Mouse (Mus musculus) stomach, postnatal 0 days (tissue): ENCODE measurements around the gene Wscd1. TPM values are rescaled to one million over a fixed set of nuclear protein-coding genes. Genes with fewer than 3 reads are reported as not detected.

Source experiments
- ATAC-seq: fragments of 200-750 bp; cut with Nextera tagmentation; 2 replicates; pipeline ENCODE4 v1.8.0; 2017; ENCODE audit not compliant: low FRiP score, low TSS enrichment
- DNase-seq: peaks from one replicate; pipeline ENCODE4 v3.0.0-alpha.2; 2016; ENCODE audit warnings: low spot score
- H3K27ac ChIP-seq: fragments of 300-500 bp; sonication (generic); replicated peaks from 2 replicates; pipeline ENCODE4 v1.5.1; 2014; ENCODE audit warnings: mild to moderate bottlenecking, control low read depth
- H3K27me3 ChIP-seq: fragments of 300-500 bp; sonication (generic); 2 replicates; pipeline ENCODE4 v1.6.1; 2014; ENCODE audit warnings: low read length; ENCODE audit not compliant: control insufficient read depth, insufficient read depth
- H3K36me3 ChIP-seq: fragments of 300-500 bp; sonication (generic); 2 replicates; pipeline ENCODE4 v1.6.1; 2014; ENCODE audit warnings: low read length, mixed read lengths; ENCODE audit not compliant: control insufficient read depth, insufficient read depth
- H3K4me1 ChIP-seq: fragments of 300-500 bp; sonication (generic); replicated peaks from 2 replicates; pipeline ENCODE4 v1.6.1; 2014; ENCODE audit warnings: antibody characterized with exemption; ENCODE audit not compliant: control insufficient read depth, insufficient read depth
- H3K4me2 ChIP-seq: fragments of 300-500 bp; sonication (generic); replicated peaks from 2 replicates; pipeline ENCODE4 v1.6.1; 2014; ENCODE audit warnings: low read depth, mild to moderate bottlenecking, control low read depth, moderate library complexity
- H3K4me3 ChIP-seq: fragments of 300-500 bp; sonication (generic); 2 replicates; pipeline ENCODE4 v1.5.1; 2014; ENCODE audit warnings: low read depth, low read length, control low read depth
- H3K9ac ChIP-seq: fragments of 300-500 bp; sonication (generic); 2 replicates; pipeline ENCODE4 v1.6.1; 2014; ENCODE audit warnings: mild to moderate bottlenecking, low read length, control low read depth, mixed read lengths
- H3K9me3 ChIP-seq: fragments of 300-500 bp; sonication (generic); 2 replicates; pipeline ENCODE4 v1.6.1; 2016; ENCODE audit warnings: low read length; ENCODE audit not compliant: control insufficient read depth
- CTCF ChIP-seq: IDR thresholded peaks from 2 replicates; pipeline ENCODE4 v1.5.1; 2016; ENCODE audit warnings: antibody characterized with exemption, low read depth, mild to moderate bottlenecking, moderate library complexity
- EP300 ChIP-seq: optimal IDR thresholded peaks from 2 replicates; pipeline ENCODE3; 2016; ENCODE audit warnings: antibody characterized with exemption
- WGBS: fragments of 180-500 bp; shearing (Covaris S2); extraction: QIAGEN DNeasy Blood & Tissue Kit; methylation state at CpG from one replicate; pipeline ENCODE4 v1.1.7; 2014; 5-methylcytosine and 5-hydroxymethylcytosine counted together
- polyA plus RNA-seq: library from polyadenylated mRNA; unstranded; fragments of >200 nt; fragmentation: Nextera tagmentation; extraction: Ambion mirVana; gene quantifications from 2 replicates; pipeline ENCODE4 v1.2.1, GENCODE M21; 2015

Gene Wscd1
- polyA plus RNA-seq, 1 experiment from 2014 or later = 1.5 TPM

GRCm38 (mm10) chr11:71781737-71782354 lies 32.1 kb downstream of the Wscd1 start:
- TF ChIP-seq CTCF = no peak
- TF ChIP-seq EP300 = no peak
- ATAC-seq (no peak), DNase-seq (no peak)
- no peak overlapping the region for H3K27ac ChIP-seq
- no peak overlapping the region for H3K4me3 ChIP-seq
- 63% methylated on average over 13 of the region's 13 CpGs for WGBS
- H3K4me2 ChIP-seq = no peak overlapping the region
- H3K4me1 ChIP-seq = no peaks in the 10 kb centered on the region
- H3K9ac ChIP-seq = no peak overlapping the region
- H3K9me3 ChIP-seq = no peaks in the 10 kb centered on the region
- H3K27me3 ChIP-seq = no peaks in the 10 kb centered on the region
- no peaks in the 10 kb centered on the region for H3K36me3 ChIP-seq

DNA sequence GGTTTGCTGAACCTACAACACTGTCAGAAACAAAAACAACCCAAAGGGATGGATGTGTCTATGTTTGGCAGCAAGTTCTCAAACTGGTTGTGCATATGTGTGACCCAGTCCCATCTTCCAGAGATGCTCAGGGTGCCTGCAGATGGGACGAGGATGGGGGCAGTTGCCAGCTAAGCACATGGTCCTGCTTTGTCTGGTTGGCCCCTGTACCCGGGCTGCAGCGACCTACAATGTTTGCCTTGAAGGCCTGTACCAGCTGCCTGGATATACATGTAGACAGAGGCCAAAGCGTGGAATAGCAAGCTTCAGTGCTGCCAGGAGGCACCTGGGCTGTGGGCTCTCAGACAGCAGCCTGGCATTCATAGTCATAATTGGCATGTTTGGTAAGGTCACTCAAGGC lies 35.8 kb downstream of the Wscd1 start:
- no peaks in the 10 kb centered on the region for H3K9me3 ChIP-seq
- no peaks in the 10 kb centered on the region for H3K27me3 ChIP-seq
- no peaks in the 10 kb centered on the region for H3K36me3 ChIP-seq
- WGBS = 71% methylated on average over 4 of the region's 4 CpGs
- TF ChIP-seq CTCF (no peak), EP300 (no peak)
- ATAC-seq (no peak), DNase-seq (no peak)
- H3K9ac ChIP-seq = no peak overlapping the region
- H3K4me2 ChIP-seq = no peak overlapping the region
- no peak overlapping the region for H3K4me3 ChIP-seq
- H3K27ac ChIP-seq = no peak overlapping the region
- no peaks in the 10 kb centered on the region for H3K4me1 ChIP-seq

GRCm38 (mm10) chr11:71788209-71788608 lies 38.5 kb downstream of the Wscd1 start:
- 67% methylated on average over 4 of the region's 4 CpGs for WGBS
- no peak for DNase-seq
- no peaks in the 10 kb centered on the region for H3K4me1 ChIP-seq
- H3K36me3 ChIP-seq = no peaks in the 10 kb centered on the region
- H3K4me2 ChIP-seq = no peak overlapping the region
- TF ChIP-seq EP300 (no peak), CTCF (no peak)
- no peaks in the 10 kb centered on the region for H3K27me3 ChIP-seq
- H3K4me3 ChIP-seq = no peak overlapping the region
- H3K9me3 ChIP-seq = no peaks in the 10 kb centered on the region
- H3K27ac ChIP-seq = no peak overlapping the region
- no peak for ATAC-seq
- H3K9ac ChIP-seq = no peak overlapping the region

GRCm38 (mm10) chr11:71790227-71790626 lies 40.5 kb downstream of the Wscd1 start:
- Histone ChIP-seq H3K4me3 (no peak overlapping the region), H3K36me3 (no peaks in the 10 kb centered on the region), H3K9me3 (no peaks in the 10 kb centered on the region), H3K4me2 (no peak overlapping the region), H3K4me1 (no peaks in the 10 kb centered on the region), H3K9ac (no peak overlapping the region), H3K27ac (no peak overlapping the region), H3K27me3 (no peaks in the 10 kb centered on the region)
- no peak for DNase-seq
- TF ChIP-seq EP300 = no peak
- TF ChIP-seq CTCF = peak; percentile 47
- ATAC-seq = no peak
- 82% methylated on average over 3 of the region's 3 CpGs for WGBS

- Histone ChIP-seq H3K4me2 (no peak overlapping the region), H3K9ac (no peak overlapping the region), H3K27ac (no peak overlapping the region), H3K36me3 (no peaks in the 10 kb centered on the region), H3K27me3 (no peaks in the 10 kb centered on the region), H3K4me1 (no peaks in the 10 kb centered on the region), H3K9me3 (no peaks in the 10 kb centered on the region), H3K4me3 (no peak overlapping the region)
- 82% methylated on average over 4 of the region's 4 CpGs for WGBS
- ATAC-seq (no peak), DNase-seq (no peak)
- TF ChIP-seq EP300 (no peak), CTCF (no peak)
Measured at GRCm38 (mm10) chr11:71799206-71799605, 49.5 kb downstream of the Wscd1 start.

DNA sequence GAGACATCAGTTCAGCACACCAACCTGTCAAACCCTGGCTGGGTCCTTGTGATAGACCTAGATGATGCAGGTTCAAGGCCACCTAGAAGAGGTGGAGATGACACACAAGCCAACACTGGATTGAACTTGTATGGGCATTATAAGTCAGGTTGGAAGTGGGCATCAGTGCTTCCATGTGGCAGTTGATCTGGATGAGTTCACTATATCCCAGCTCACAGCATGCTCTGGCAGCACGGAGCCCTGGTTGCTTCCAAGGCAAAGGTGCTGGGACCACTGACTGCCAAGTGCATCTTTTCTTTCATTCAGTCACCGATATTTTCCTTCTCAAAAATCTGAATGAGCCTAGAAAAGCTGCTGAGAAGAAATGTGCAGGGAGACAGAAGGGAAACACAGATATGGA lies 58.8 kb downstream of the Wscd1 start:
- TF ChIP-seq EP300 (no peak), CTCF (no peak)
- H3K4me1 ChIP-seq = no peaks in the 10 kb centered on the region
- no peaks in the 10 kb centered on the region for H3K9me3 ChIP-seq
- no peak overlapping the region for H3K4me3 ChIP-seq
- no peak overlapping the region for H3K27ac ChIP-seq
- H3K27me3 ChIP-seq = no peaks in the 10 kb centered on the region
- no peak overlapping the region for H3K9ac ChIP-seq
- DNase-seq (no peak), ATAC-seq (no peak)
- H3K36me3 ChIP-seq = no peaks in the 10 kb centered on the region
- 93% methylated on average over 2 of the region's 2 CpGs for WGBS
- no peak overlapping the region for H3K4me2 ChIP-seq
